ENCODE assay signal across 8 mouse cellular contexts in the genomic region with DNA sequence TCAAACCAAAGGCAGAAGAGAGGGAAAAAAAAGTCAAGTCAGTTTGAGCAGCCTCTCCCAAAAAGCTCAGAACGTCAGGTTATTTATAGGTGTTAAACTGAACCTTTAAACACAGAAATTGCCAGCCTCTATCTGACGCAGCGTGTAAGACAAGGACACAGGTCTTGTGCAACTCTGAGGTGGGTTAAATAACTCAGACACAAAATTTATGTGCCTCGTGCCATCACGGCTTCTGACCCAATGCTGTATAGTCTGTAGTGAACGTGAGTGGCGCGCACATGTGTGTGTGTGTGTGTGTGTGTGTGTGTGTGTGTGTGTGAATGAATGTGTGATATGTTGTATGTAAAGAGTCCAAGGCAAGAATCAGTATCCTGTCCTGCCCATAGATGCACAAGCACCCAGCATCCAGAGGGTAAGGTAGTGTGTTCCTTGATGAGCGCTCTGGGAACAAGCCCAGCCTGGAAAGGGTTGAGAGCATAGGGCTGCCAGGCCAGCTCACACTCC.
DNase-seq lines count a peak whose midpoint lies in the region; ATAC-seq and TF ChIP-seq lines count a peak whose summit lies in the region.

No protein-coding gene starts in this region.

- no peak overlapping the region for H3K4me2 ChIP-seq in intestine, postnatal 0 days (replicated peaks; ENCODE audit: low read depth)
- H3K4me2 ChIP-seq in stomach, embryonic 16.5 days (ENCODE audit: low read depth, low read length): peak overlapping the region; percentile 36

- no peak overlapping the region for H3K27ac ChIP-seq in intestine, postnatal 0 days (ENCODE audit: low read depth, low read length)
- H3K27ac ChIP-seq in stomach, embryonic 16.5 days (ENCODE audit: low read length): peak overlapping the region; percentile 26; the same call in 1 of the 2 replicates
- H3K27ac ChIP-seq in cerebellum, adult 2 months (ENCODE audit: insufficient read depth, low read length): no peak overlapping the region

- H3K4me1 ChIP-seq in intestine, postnatal 0 days (replicated peaks; ENCODE audit: control insufficient read depth, insufficient read depth, low read length): 0 out of 2 replicates have a peak, but pooled peaks cover 7% of the 10 kb centered on the region
- H3K4me1 ChIP-seq in stomach, embryonic 16.5 days (ENCODE audit: control insufficient read depth, insufficient read depth, low read length): peaks cover 19% of the 10 kb centered on the region
- H3K4me1 ChIP-seq in cerebellum, adult 2 months (ENCODE audit: control insufficient read depth, insufficient read depth, low read length): peaks cover 8% of the 10 kb centered on the region; the same call in 1 of the 2 replicates

- no peak overlapping the region for H3K9ac ChIP-seq in intestine, postnatal 0 days (ENCODE audit: low read depth, low read length)
- H3K9ac ChIP-seq in stomach, embryonic 16.5 days (ENCODE audit: low read length): peak overlapping the region; percentile 20; the same call in 1 of the 2 replicates

- DNase-seq in adrenal gland, adult 8-10 months: peak; percentile 41
- DNase-seq in adrenal gland, postnatal 4 days (ENCODE audit: low spot score in 2 of 2): no peak
- DNase-seq in lung, postnatal 14 days: peak; percentile 24
- no peak for DNase-seq in lung, postnatal 4 days
- no peak for DNase-seq in cerebellum, adult 2 months
- DNase-seq in adipocyte (ENCODE audit: low spot score): no peak

- no peaks in the 10 kb centered on the region for H3K36me3 ChIP-seq in intestine, postnatal 0 days (ENCODE audit: control insufficient read depth, insufficient read depth)
- H3K36me3 ChIP-seq in stomach, embryonic 16.5 days (ENCODE audit: control insufficient read depth, insufficient read depth, low read length): no peaks in the 10 kb centered on the region

- H3K4me3 ChIP-seq in intestine, postnatal 0 days (ENCODE audit: low read depth, low read length): no peak overlapping the region
- H3K4me3 ChIP-seq in stomach, embryonic 16.5 days (replicated peaks; ENCODE audit: low read length): no peak overlapping the region
- H3K4me3 ChIP-seq in cerebellum, adult 2 months (replicated peaks; ENCODE audit: insufficient read depth, low read depth, low read length): no peak overlapping the region

- TF ChIP-seq CTCF in intestine, postnatal 0 days (IDR thresholded peaks at IDR 0.05; ENCODE audit: low read depth): no peak
- no peak for TF ChIP-seq CTCF in cerebellum, adult 2 months (IDR thresholded peaks at IDR 0.05; ENCODE audit: borderline replicate concordance, insufficient read depth, low read depth, low read length)

- TF ChIP-seq POLR2A in cerebellum, adult 2 months (IDR thresholded peaks at IDR 0.05; ENCODE audit: borderline replicate concordance, insufficient read depth, low read length): no peak

- no peaks in the 10 kb centered on the region for H3K27me3 ChIP-seq in intestine, postnatal 0 days (replicated peaks; ENCODE audit: control insufficient read depth, insufficient read depth, low read length)
- no peaks in the 10 kb centered on the region for H3K27me3 ChIP-seq in stomach, embryonic 16.5 days (ENCODE audit: control insufficient read depth, insufficient read depth, low read length)
- H3K27me3 ChIP-seq in cerebellum, adult 2 months (ENCODE audit: control insufficient read depth, insufficient read depth, low read length): no peaks in the 10 kb centered on the region

- ATAC-seq in intestine, postnatal 0 days: peak; percentile 36; the same call in 1 of the 2 replicates
- peak; percentile 77; the same call in 1 of the 2 replicates for ATAC-seq in stomach, embryonic 16.5 days (ENCODE audit: insufficient read depth, low FRiP score)

- 54% methylated on average over 9 of the region's 9 CpGs for WGBS in intestine, postnatal 0 days
- WGBS in stomach, embryonic 16.5 days: 49% methylated on average over 9 of the region's 9 CpGs
- whole genome bisulfite sequencing in cerebellum, adult 2 months: 15% methylated on average over 9 of the region's 9 CpGs

- no peaks in the 10 kb centered on the region for H3K9me3 ChIP-seq in intestine, postnatal 0 days (ENCODE audit: control insufficient read depth)
- no peaks in the 10 kb centered on the region for H3K9me3 ChIP-seq in stomach, embryonic 16.5 days (replicated peaks; ENCODE audit: control insufficient read depth, low read length)

Comparison
In these comparisons a context has a peak if more than half of its experiments do, and no peak if none do; other contexts are left out.
1. DNase-seq: peak in adrenal gland, adult 8-10 months (single experiment) and lung, postnatal 14 days (single experiment); none in adrenal gland, postnatal 4 days (0 of 2), lung, postnatal 4 days (0 of 2), cerebellum, adult 2 months (0 of 2) and adipocyte (single experiment).